13 mouse cellular contexts compared by ENCODE assay signal in the genomic region with DNA sequence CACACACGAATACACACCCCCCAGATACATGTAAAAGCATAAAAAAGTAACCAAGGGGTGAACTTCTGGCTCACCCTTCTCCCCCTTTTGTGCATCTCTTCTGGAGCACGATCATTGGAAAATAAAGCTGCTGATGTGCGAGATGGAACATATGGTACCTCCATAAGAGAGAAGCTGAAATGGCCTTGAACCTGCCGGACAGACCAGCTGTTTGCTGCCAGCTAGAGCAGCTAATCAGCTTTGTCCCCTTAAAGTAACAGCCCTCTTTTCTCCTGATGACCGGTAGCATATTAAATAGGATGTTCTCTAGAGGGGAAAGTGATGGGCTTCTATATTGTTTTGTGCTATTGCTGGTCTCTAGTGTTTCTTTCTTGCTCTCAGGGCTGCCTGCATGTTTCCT. TPM values are rescaled to one million over a fixed set of nuclear protein-coding genes. Genes with fewer than 3 reads are reported as not detected.
DNase-seq lines count a peak whose midpoint lies in the region; ATAC-seq lines count a peak whose summit lies in the region.
"Had no signal": no experiment of that assay in that cellular context is flagged by ENCODE, and none has a peak within 500 bp of the region (broad histone marks: within the 10 kb centered on the region; RNA-seq: fewer than 3 reads in every experiment).

No protein-coding gene starts in this region.

- no peak overlapping the region for H3K4me3 ChIP-seq in heart, embryonic 12.5 days
- H3K4me3 ChIP-seq in brown adipose tissue, adult 24 weeks (ENCODE audit: insufficient read depth, low read depth, low read length): peak overlapping the region; percentile 85
- H3K4me3 ChIP-seq in hindbrain, embryonic 10.5 days: no peak overlapping the region
- peak overlapping the region; percentile 58; the same call in 1 of the 2 replicates for H3K4me3 ChIP-seq in midbrain, embryonic 15.5 days
- H3K4me3 ChIP-seq in liver, embryonic 11.5 days (ENCODE audit: low read depth, low read length): no peak overlapping the region
- H3K4me3 ChIP-seq: embryonic facial prominence, embryonic 15.5 days had no signal

- ATAC-seq in heart, embryonic 12.5 days (ENCODE audit: insufficient number of reproducible peaks, low FRiP score): no peak
- ATAC-seq in midbrain, embryonic 15.5 days (replicated peaks): no peak
- no peak for ATAC-seq in liver, embryonic 11.5 days (replicated peaks; ENCODE audit: low FRiP score)
- ATAC-seq in megakaryocyte progenitor cell, adult 5-6 weeks (replicated peaks; ENCODE audit: poor library complexity): no peak

- no peak overlapping the region for H3K27ac ChIP-seq in heart, embryonic 12.5 days (ENCODE audit: poor library complexity, severe bottlenecking)
- peak overlapping the region; percentile 72 for H3K27ac ChIP-seq in brown adipose tissue, adult 24 weeks (replicated peaks; ENCODE audit: low read depth, low read length)
- H3K27ac ChIP-seq in hindbrain, embryonic 10.5 days: peak overlapping the region; percentile 26
- H3K27ac ChIP-seq in midbrain, embryonic 15.5 days: no peak overlapping the region
- H3K27ac ChIP-seq in liver, embryonic 11.5 days (ENCODE audit: low read depth, low read length): no peak overlapping the region
- H3K27ac ChIP-seq: embryonic facial prominence, embryonic 15.5 days had no signal

- H3K4me2 ChIP-seq in heart, embryonic 12.5 days: 0 out of 2 replicates have a peak overlapping the region, but pooled peaks have one; percentile 9
- H3K4me2 ChIP-seq in midbrain, embryonic 15.5 days: peak overlapping the region; percentile 69
- H3K4me2 ChIP-seq in liver, embryonic 11.5 days: no peak overlapping the region
- H3K4me2 ChIP-seq: embryonic facial prominence, embryonic 15.5 days had no signal

- peaks cover 22% of the 10 kb centered on the region for H3K27me3 ChIP-seq in heart, embryonic 12.5 days (replicated peaks)
- H3K27me3 ChIP-seq in hindbrain, embryonic 10.5 days (ENCODE audit: insufficient read depth, poor library complexity, severe bottlenecking): peaks cover 43% of the 10 kb centered on the region
- H3K27me3 ChIP-seq in midbrain, embryonic 15.5 days (replicated peaks): no peaks in the 10 kb centered on the region
- H3K27me3 ChIP-seq in liver, embryonic 11.5 days (replicated peaks; ENCODE audit: control insufficient read depth, insufficient read depth, low read length): peaks cover 40% of the 10 kb centered on the region

- H3K9ac ChIP-seq in heart, embryonic 12.5 days: no peak overlapping the region
- H3K9ac ChIP-seq in midbrain, embryonic 15.5 days: no peak overlapping the region
- no peak overlapping the region for H3K9ac ChIP-seq in liver, embryonic 11.5 days (ENCODE audit: low read depth, low read length)
- H3K9ac ChIP-seq: embryonic facial prominence, embryonic 15.5 days had no signal

- 52% methylated on average over 5 of the region's 5 CpGs for WGBS in heart, embryonic 12.5 days
- WGBS in hindbrain, embryonic 10.5 days: 34% methylated on average over 5 of the region's 5 CpGs
- WGBS in midbrain, embryonic 15.5 days: 32% methylated on average over 5 of the region's 5 CpGs
- 52% methylated on average over 5 of the region's 5 CpGs for WGBS in liver, embryonic 11.5 days

- intact Hi-C loops in heart, postnatal 36 days (cut with DNase I): loop anchor here (2.0 to 5.0 kb wide), 7 partner anchors 54 to 309 kb away; partner anchors contain the start of gene Mtmr1

- no peaks in the 10 kb centered on the region for H3K9me3 ChIP-seq in heart, embryonic 12.5 days (replicated peaks)
- H3K9me3 ChIP-seq in hindbrain, embryonic 10.5 days: no peaks in the 10 kb centered on the region
- H3K9me3 ChIP-seq in midbrain, embryonic 15.5 days: no peaks in the 10 kb centered on the region
- H3K9me3 ChIP-seq in liver, embryonic 11.5 days (ENCODE audit: control insufficient read depth, low read length): no peaks in the 10 kb centered on the region
- H3K9me3 ChIP-seq: embryonic facial prominence, embryonic 15.5 days had no signal

- H3K4me1 ChIP-seq in heart, embryonic 12.5 days (replicated peaks): peaks cover 10% of the 10 kb centered on the region
- peaks cover 2% of the 10 kb centered on the region; the same call in 1 of the 2 replicates for H3K4me1 ChIP-seq in brown adipose tissue, adult 24 weeks (ENCODE audit: control insufficient read depth, insufficient read depth, insufficient read length, low read length)
- peaks cover 6% of the 10 kb centered on the region; the same call in 1 of the 2 replicates for H3K4me1 ChIP-seq in hindbrain, embryonic 10.5 days (replicated peaks)
- H3K4me1 ChIP-seq in midbrain, embryonic 15.5 days: peaks cover 4% of the 10 kb centered on the region; the same call in 1 of the 2 replicates
- H3K4me1 ChIP-seq in liver, embryonic 11.5 days (replicated peaks; ENCODE audit: control insufficient read depth, insufficient read depth, low read length): no peaks in the 10 kb centered on the region
- H3K4me1 ChIP-seq: embryonic facial prominence, embryonic 15.5 days had no signal

- no peak for DNase-seq in heart, postnatal 36 days
- no peak for DNase-seq in hindbrain, embryonic 10.5 days (ENCODE audit: low spot score)
- DNase-seq in liver, embryonic 11.5 days (ENCODE audit: low spot score): no peak
- no peak for DNase-seq in adrenal gland, postnatal 10 days
- DNase-seq: adrenal gland, adult 8-10 months; lung, adult 2 months; thymus, postnatal 36 days had no signal

- H3K36me3 ChIP-seq in heart, embryonic 12.5 days: no peaks in the 10 kb centered on the region
- no peaks in the 10 kb centered on the region for H3K36me3 ChIP-seq in hindbrain, embryonic 10.5 days
- no peaks in the 10 kb centered on the region for H3K36me3 ChIP-seq in midbrain, embryonic 15.5 days (replicated peaks)
- no peaks in the 10 kb centered on the region for H3K36me3 ChIP-seq in liver, embryonic 11.5 days (ENCODE audit: control insufficient read depth, insufficient read depth, low read length)
- H3K36me3 ChIP-seq: embryonic facial prominence, embryonic 15.5 days had no signal

RNA-seq across cellular contexts. Expression of gene Mamld1, which starts 3.2 kb away (rescaled TPM):
- 3.1 and 3.8 TPM in 2 replicates for polyA plus RNA-seq in heart, embryonic 12.5 days (2016; fragmentation: Nextera tagmentation; extraction: Ambion mirVana)
- total RNA-seq in heart, postnatal 36 days (2021): 1 to 10 TPM; 6.3 to 7.2 TPM
- polyA plus RNA-seq in brown adipose tissue, adult 24 weeks (2012; ENCODE audit: insufficient read depth, insufficient read length, missing spikeins): 5.8 and 14.1 TPM in 2 replicates
- 2.2 and 2.8 TPM in 2 replicates for polyA plus RNA-seq in hindbrain, embryonic 10.5 days (2016; fragmentation: Nextera tagmentation; extraction: Ambion mirVana)
- polyA plus RNA-seq in midbrain, embryonic 15.5 days (2015; fragmentation: Nextera tagmentation; extraction: Ambion mirVana): 5.4 and 5.6 TPM in 2 replicates
- polyA plus RNA-seq in liver, embryonic 11.5 days (2014; fragmentation: Nextera tagmentation; extraction: Ambion mirVana): 0.63 and 0.69 TPM in 2 replicates
- total RNA-seq in adrenal gland, postnatal 10 days (2021): 10 to 100 TPM; 13.6 to 19.4 TPM
- total RNA-seq in megakaryocyte progenitor cell, adult 5-6 weeks (2015): not detected in 2 replicates
- not detected in 2 replicates for total RNA-seq in megakaryocyte progenitor cell, adult 5-6 weeks (2017)
- total RNA-seq: megakaryocyte-erythroid progenitor cell, adult 5-6 weeks had no signal

Comparison
In these comparisons a context has a peak if more than half of its experiments do, and no peak if none do; other contexts are left out.
1. H3K27ac ChIP-seq: peak in brown adipose tissue, adult 24 weeks (single experiment) and hindbrain, embryonic 10.5 days (single experiment); none in heart, embryonic 12.5 days (single experiment), midbrain, embryonic 15.5 days (single experiment) and liver, embryonic 11.5 days (single experiment).
2. H3K4me3 ChIP-seq: peak in brown adipose tissue, adult 24 weeks (single experiment) and midbrain, embryonic 15.5 days (single experiment); none in heart, embryonic 12.5 days (single experiment), hindbrain, embryonic 10.5 days (single experiment) and liver, embryonic 11.5 days (single experiment).